Mouse (Mus musculus): Measurements from ENCODE around the gene Pde10a. TPM values are rescaled to one million over a fixed set of nuclear protein-coding genes. Genes with fewer than 3 reads are reported as not detected.

The Pde10a gene
- polyA plus RNA-seq, 1 experiment from 2014 or later = 12.7 TPM

DNA sequence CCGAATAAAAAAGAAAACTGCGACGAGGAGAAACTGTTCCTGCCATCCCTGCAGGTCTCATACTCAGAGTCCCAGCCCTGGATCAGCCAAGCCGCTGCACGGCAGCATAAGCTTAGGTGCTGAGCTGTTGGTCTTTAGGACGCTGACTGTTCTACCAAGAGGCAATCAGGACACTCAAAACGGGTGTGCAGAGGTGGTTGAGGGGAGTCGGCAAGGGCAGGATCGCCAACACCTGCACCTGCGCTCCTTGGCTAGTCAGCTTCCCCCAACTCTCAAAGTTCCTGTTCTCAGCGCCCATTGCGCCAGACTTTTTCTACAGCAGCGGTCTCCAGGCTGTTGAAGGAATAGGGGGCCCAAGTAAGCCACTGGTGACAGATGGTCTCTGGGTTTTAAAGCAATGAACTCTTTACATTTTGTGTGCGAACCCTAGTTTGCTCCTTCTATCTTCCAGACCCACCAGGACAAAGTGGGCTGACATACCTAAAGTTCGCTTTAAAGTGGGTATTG, 274.8 kb downstream of the Pde10a start:
- H3K27me3 ChIP-seq = peaks cover 64% of the 10 kb centered on the region
- peak overlapping the region; percentile 86 for H3K4me3 ChIP-seq (replicated peaks)
- H3K4me1 ChIP-seq (replicated peaks) = peaks cover 34% of the 10 kb centered on the region
- no peaks in the 10 kb centered on the region for H3K36me3 ChIP-seq
- no peak for ATAC-seq
- H3K4me2 ChIP-seq (replicated peaks) = peak overlapping the region; percentile 80
- 2% methylated on average over 15 of the region's 15 CpGs for WGBS
- H3K9me3 ChIP-seq = no peaks in the 10 kb centered on the region
- H3K27ac ChIP-seq = no peak overlapping the region
- 0 out of 2 replicates have a peak overlapping the region, but pooled peaks have one; percentile 36 for H3K9ac ChIP-seq (replicated peaks)

- peak; percentile 75 for ATAC-seq
- WGBS = under 1% methylated on average over 53 of the region's 53 CpGs
- peak overlapping the region; percentile 86 for H3K4me3 ChIP-seq (replicated peaks)
- H3K4me2 ChIP-seq (replicated peaks) = peak overlapping the region; percentile 80
- H3K36me3 ChIP-seq = no peaks in the 10 kb centered on the region
- peak overlapping the region; percentile 92 for H3K9ac ChIP-seq (replicated peaks)
- no peaks in the 10 kb centered on the region for H3K9me3 ChIP-seq
- H3K27me3 ChIP-seq = peaks cover 59% of the 10 kb centered on the region
- peak overlapping the region; percentile 93 for H3K27ac ChIP-seq
- peaks cover 40% of the 10 kb centered on the region for H3K4me1 ChIP-seq (replicated peaks)
Measured at GRCm38 (mm10) chr17:8800478-8801082, 275.4 kb downstream of the Pde10a start.

DNA sequence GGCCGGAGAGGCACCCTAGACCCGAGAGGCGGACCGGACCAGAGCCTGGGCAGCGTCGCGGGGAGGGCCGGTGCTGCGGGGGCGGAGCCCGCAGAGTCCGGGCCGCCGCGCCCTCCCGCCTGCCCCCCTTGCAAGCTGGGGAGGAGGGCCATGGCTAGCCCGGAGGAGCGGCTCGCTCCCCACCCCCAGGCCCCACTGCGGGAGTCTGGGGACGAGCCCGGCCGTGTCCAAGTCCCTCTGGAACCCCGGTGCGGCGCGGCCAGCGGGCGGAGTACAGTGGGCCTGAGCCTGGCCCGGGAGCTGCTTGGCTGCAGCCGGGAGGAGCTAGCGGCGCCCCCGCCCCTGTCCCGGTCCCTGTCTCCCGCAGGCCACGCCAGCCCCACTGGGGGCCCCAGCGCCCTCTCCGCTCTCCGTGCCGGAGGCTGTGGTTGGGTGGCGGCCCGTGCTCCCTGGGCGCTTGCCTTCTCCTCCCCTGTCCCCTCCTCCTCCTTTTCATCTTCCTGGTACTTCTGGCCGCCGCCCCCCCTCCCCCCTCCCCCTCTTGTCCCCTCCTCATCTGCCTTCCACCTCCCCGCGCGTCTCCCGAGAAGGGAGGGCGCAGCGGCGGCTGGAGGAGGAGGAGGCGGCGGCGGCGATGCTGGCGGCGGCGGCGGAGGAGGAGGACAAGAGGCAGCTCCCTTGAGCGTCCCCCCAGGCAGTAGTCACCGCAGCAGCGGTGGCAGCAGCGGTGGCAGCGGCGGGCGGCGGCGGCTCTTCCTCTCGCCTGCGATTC, 276.1 kb downstream of the Pde10a start:
- no peaks in the 10 kb centered on the region for H3K9me3 ChIP-seq
- H3K4me1 ChIP-seq (replicated peaks) = peaks cover 45% of the 10 kb centered on the region
- H3K4me3 ChIP-seq (replicated peaks) = peak overlapping the region; percentile 86
- 2% methylated on average over 51 of the region's 72 CpGs for WGBS
- no peaks in the 10 kb centered on the region for H3K36me3 ChIP-seq
- peak; percentile 88 for ATAC-seq
- peak overlapping the region; percentile 93 for H3K27ac ChIP-seq
- H3K4me2 ChIP-seq (replicated peaks) = peak overlapping the region; percentile 80
- H3K27me3 ChIP-seq = peaks cover 54% of the 10 kb centered on the region
- peak overlapping the region; percentile 92 for H3K9ac ChIP-seq (replicated peaks)

- Histone ChIP-seq H3K4me2 (replicated peaks) (peak overlapping the region; percentile 80), H3K9ac (replicated peaks) (peak overlapping the region; percentile 92), H3K4me3 (replicated peaks) (peak overlapping the region; percentile 86), H3K9me3 (no peaks in the 10 kb centered on the region), H3K27me3 (peaks cover 49% of the 10 kb centered on the region), H3K4me1 (replicated peaks) (peaks cover 47% of the 10 kb centered on the region), H3K36me3 (no peaks in the 10 kb centered on the region), H3K27ac (peak overlapping the region; percentile 93)
- WGBS = under 1% methylated on average over 31 of the region's 31 CpGs
- ATAC-seq = peak; percentile 18
Measured at GRCm38 (mm10) chr17:8801855-8802104, 276.6 kb downstream of the Pde10a start.

DNA sequence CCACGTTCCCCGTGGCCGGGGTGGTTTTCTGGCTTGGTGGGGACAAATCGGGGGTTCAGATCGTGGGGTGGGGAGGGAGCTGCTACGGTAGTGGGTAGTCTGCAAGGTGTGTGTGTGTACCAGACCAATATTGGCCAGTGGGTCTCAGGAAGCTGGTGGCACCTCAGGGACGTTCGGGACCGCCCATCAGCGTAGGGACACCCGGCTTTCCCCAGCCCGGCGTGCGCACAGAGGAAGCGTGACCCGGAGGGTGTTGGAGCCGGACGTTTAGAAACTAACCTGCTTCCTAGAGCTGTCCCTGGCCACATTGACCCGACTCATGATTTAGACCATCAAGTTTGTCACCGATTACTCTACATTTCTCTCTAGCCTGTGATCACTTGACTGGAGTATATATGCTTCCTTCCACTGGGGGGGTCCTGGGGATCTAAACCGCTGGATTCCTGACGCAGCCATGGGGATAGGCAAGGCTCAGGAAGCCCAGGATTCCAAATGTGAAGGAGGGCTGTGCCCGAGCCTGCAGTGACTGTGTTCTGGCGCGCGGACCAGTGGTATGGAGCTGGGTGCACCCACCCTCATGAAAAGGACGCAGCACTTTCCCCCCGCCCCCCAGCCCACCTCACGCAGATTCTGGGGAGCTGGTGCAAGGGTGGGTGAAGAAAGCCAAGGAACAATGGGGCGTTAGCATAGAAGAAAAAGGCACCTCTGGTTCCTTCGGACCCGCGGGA, 277.2 kb downstream of the Pde10a start:
- Histone ChIP-seq H3K27ac (peak overlapping the region; percentile 93), H3K36me3 (no peaks in the 10 kb centered on the region), H3K4me3 (replicated peaks) (peak overlapping the region; percentile 86), H3K4me2 (replicated peaks) (peak overlapping the region; percentile 80), H3K9ac (replicated peaks) (peak overlapping the region; percentile 92), H3K27me3 (peaks cover 47% of the 10 kb centered on the region), H3K4me1 (replicated peaks) (peaks cover 47% of the 10 kb centered on the region), H3K9me3 (no peaks in the 10 kb centered on the region)
- ATAC-seq = peak; percentile 55
- under 1% methylated on average over 33 of the region's 33 CpGs for WGBS

GRCm38 (mm10) chr17:8802889-8803799, 278.0 kb downstream of the Pde10a start:
- Histone ChIP-seq H3K36me3 (no peaks in the 10 kb centered on the region), H3K9ac (replicated peaks) (peak overlapping the region; percentile 92), H3K4me1 (replicated peaks) (peaks cover 50% of the 10 kb centered on the region), H3K27me3 (peaks cover 41% of the 10 kb centered on the region), H3K9me3 (no peaks in the 10 kb centered on the region), H3K4me2 (replicated peaks) (peak overlapping the region; percentile 80), H3K27ac (peak overlapping the region; percentile 93), H3K4me3 (replicated peaks) (peak overlapping the region; percentile 86)
- 0 out of 2 replicates have a peak, but pooled peaks have one; percentile 18 for ATAC-seq
- 9% methylated on average over 27 of the region's 27 CpGs for WGBS

DNA sequence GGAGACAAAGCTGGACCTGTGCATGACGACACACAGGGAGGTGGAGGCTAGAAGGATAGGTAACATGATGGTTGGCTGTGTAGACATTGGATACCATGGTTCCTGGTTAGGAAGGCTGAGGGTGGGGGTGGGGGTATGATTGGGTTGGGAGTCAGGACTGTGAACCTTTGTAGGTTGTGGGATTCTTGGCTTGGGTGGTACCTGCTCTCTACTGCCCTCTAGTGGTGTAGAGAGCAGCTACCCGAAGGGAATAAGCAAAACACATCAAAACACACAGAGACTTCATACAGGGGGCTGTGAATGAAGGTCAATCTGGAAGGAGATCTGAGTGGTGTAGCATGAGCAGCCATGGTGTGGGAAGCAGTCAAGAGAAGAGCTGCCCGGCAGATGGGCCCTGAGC, 282.2 kb downstream of the Pde10a start:
- H3K4me2 ChIP-seq (replicated peaks) = no peak overlapping the region
- peaks cover 45% of the 10 kb centered on the region for H3K4me1 ChIP-seq (replicated peaks)
- WGBS = 46% methylated on average over 3 of the region's 3 CpGs
- no peaks in the 10 kb centered on the region for H3K9me3 ChIP-seq
- no peak overlapping the region for H3K9ac ChIP-seq (replicated peaks)
- H3K27me3 ChIP-seq = peaks cover 15% of the 10 kb centered on the region
- H3K4me3 ChIP-seq (replicated peaks) = no peak overlapping the region
- no peaks in the 10 kb centered on the region for H3K36me3 ChIP-seq
- no peak for ATAC-seq
- H3K27ac ChIP-seq = no peak overlapping the region

- WGBS = 62% methylated on average over 6 of the region's 6 CpGs
Measured at GRCm38 (mm10) chr17:8809771-8810170, 284.6 kb downstream of the Pde10a start.

DNA sequence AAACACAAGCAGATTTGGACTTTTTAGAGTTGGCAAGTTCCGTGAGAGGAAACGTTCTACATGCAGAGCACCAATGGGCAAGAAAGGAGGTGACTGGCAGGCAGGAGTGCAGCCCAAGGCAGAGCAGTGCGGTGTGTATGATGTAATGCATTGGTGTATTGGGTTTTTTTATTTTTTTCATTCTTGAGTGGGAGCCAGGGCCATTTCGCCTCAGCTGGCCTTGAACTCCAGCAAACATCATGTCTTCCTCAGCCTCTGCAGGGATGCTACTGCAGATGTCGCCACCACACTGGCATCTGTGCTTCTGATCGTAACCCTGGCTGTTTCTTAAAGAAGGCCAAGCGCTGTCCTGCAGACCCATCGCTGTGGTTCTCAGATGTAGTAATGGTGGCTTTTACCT, 285.0 kb downstream of the Pde10a start:
- no peak for ATAC-seq
- Histone ChIP-seq H3K36me3 (no peaks in the 10 kb centered on the region), H3K9me3 (no peaks in the 10 kb centered on the region)

More at GRCm38 (mm10) chr17:8809771-8810170, 284.6 kb downstream of the Pde10a start:
- H3K4me3 ChIP-seq (replicated peaks) = no peak overlapping the region
- peaks cover 36% of the 10 kb centered on the region for H3K4me1 ChIP-seq (replicated peaks)
- no peak overlapping the region for H3K27ac ChIP-seq
- ATAC-seq = no peak
- H3K36me3 ChIP-seq = no peaks in the 10 kb centered on the region
- H3K27me3 ChIP-seq = peaks cover 2% of the 10 kb centered on the region; the same call in 1 of the 2 replicates
- no peak overlapping the region for H3K4me2 ChIP-seq (replicated peaks)
- H3K9ac ChIP-seq (replicated peaks) = no peak overlapping the region
- no peaks in the 10 kb centered on the region for H3K9me3 ChIP-seq

DNA sequence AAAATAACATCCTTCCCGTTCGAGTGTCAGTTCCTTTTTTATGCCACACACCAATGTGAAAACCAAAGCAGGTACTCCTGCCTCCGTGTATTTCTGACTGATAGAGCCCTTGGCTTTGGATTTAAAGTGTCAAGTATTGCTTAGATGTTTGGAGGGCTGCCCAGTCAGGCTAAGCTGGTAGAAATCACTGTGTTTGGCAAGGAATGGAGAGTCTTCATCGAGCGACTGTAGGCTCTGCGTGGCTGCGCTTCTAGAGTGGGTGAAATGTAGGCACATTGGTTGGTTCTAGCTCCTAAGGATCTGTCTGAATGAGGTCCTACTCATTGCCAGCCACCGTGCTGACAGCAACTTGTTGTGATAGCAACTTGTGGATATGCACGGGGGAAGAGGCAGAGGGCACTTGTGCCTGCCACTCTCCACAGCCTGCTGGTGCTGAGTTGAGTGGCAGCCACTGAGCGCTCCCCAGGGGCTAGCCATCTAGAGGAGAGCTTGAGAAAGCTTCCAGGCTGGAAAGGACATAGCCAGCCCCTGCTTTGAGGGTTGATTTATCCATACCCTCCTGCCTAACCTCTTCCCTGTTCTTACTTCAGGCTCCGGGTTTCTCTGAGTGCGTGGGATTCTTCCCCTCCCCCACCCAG, 287.2 kb downstream of the Pde10a start:
- ATAC-seq = 0 out of 2 replicates have a peak, but pooled peaks have one; percentile 27
- no peaks in the 10 kb centered on the region for H3K36me3 ChIP-seq
- H3K27me3 ChIP-seq = no peaks in the 10 kb centered on the region
- 61% methylated on average over 12 of the region's 12 CpGs for WGBS
- no peak overlapping the region for H3K4me2 ChIP-seq (replicated peaks)
- no peak overlapping the region for H3K9ac ChIP-seq (replicated peaks)
- H3K9me3 ChIP-seq = no peaks in the 10 kb centered on the region
- no peak overlapping the region for H3K4me3 ChIP-seq (replicated peaks)
- H3K4me1 ChIP-seq (replicated peaks) = peaks cover 21% of the 10 kb centered on the region
- H3K27ac ChIP-seq = no peak overlapping the region

More for the DNA sequence above, 285.0 kb downstream of the Pde10a start:
- H3K27ac ChIP-seq = no peak overlapping the region
- no peaks in the 10 kb centered on the region; the same call in 1 of the 2 replicates for H3K27me3 ChIP-seq
- no peak overlapping the region for H3K9ac ChIP-seq (replicated peaks)
- H3K4me1 ChIP-seq (replicated peaks) = peaks cover 32% of the 10 kb centered on the region
- no peak overlapping the region for H3K4me3 ChIP-seq (replicated peaks)
- H3K4me2 ChIP-seq (replicated peaks) = no peak overlapping the region
- 90% methylated on average over 8 of the region's 8 CpGs for WGBS
